Mouse (Mus musculus) ES-Bruce4 (cell line): ENCODE results near the gene Camkk1. TPM values are rescaled to one million over a fixed set of nuclear protein-coding genes. Genes with fewer than 3 reads are reported as not detected.
A peak's percentile ranks its signal among the peaks of the same experiment; 100 is the strongest.

Experiments used
- H3K27ac ChIP-seq: 2 replicates; pipeline ENCODE4 v1.5.1; 2012; ENCODE audit warnings: low read length, inconsistent platforms; ENCODE audit not compliant: insufficient read depth
- H3K27me3 ChIP-seq: 2 replicates; pipeline ENCODE4 v1.6.1; 2012; ENCODE audit warnings: mild to moderate bottlenecking, low read length, inconsistent platforms; ENCODE audit not compliant: control insufficient read depth, poor library complexity, insufficient read depth, severe bottlenecking
- H3K36me3 ChIP-seq: 2 replicates; pipeline ENCODE4 v1.6.1; 2012; ENCODE audit warnings: inconsistent platforms, mild to moderate bottlenecking, low read length, moderate library complexity; ENCODE audit not compliant: control insufficient read depth, poor library complexity, insufficient read depth, severe bottlenecking
- H3K4me1 ChIP-seq: one replicate; pipeline ENCODE4 v1.8.1; 2011; ENCODE audit warnings: low read length; ENCODE audit not compliant: control insufficient read depth, insufficient read depth
- H3K4me3 ChIP-seq: 2 replicates; pipeline ENCODE4 v1.5.1; 2011; ENCODE audit warnings: low read depth, mild to moderate bottlenecking, low read length
- H3K9ac ChIP-seq: 2 replicates; pipeline ENCODE4 v1.6.1; 2012; ENCODE audit warnings: low read depth, mild to moderate bottlenecking, inconsistent platforms; ENCODE audit not compliant: poor library complexity, severe bottlenecking
- H3K9me3 ChIP-seq: replicated peaks from 2 replicates; pipeline ENCODE4 v1.6.1; 2012; ENCODE audit warnings: mild to moderate bottlenecking, low read length, inconsistent platforms; ENCODE audit not compliant: control insufficient read depth, poor library complexity, insufficient read depth, severe bottlenecking
- CTCF ChIP-seq: IDR thresholded peaks from one replicate; pipeline ENCODE4 v1.8.1; 2011; ENCODE audit warnings: low read depth, low read length
- EP300 ChIP-seq: IDR thresholded peaks from 2 replicates; pipeline ENCODE4 v1.6.1; 2011; ENCODE audit warnings: low read depth, low read length; ENCODE audit not compliant: insufficient read depth
- POLR2A ChIP-seq: IDR thresholded peaks from one replicate; pipeline ENCODE4 v1.8.1; 2011; ENCODE audit warnings: low read length; ENCODE audit not compliant: insufficient read depth
- polyA plus RNA-seq: library from polyadenylated mRNA; stranded (reverse); fragments of >200 nt; gene quantifications from 2 replicates; pipeline ENCODE4 v1.2.4, GENCODE M21; 2011; ENCODE audit warnings: low read depth; ENCODE audit not compliant: missing spikeins, insufficient read depth, insufficient read length

The Camkk1 gene
- polyA plus RNA-seq, 1 experiment: 3.0 TPM

GRCm38 (mm10) chr11:73030821-73031498, 12.2 kb downstream of the Camkk1 start:
- no peaks in the 10 kb centered on the region for H3K9me3 ChIP-seq
- H3K27me3 ChIP-seq: no peaks in the 10 kb centered on the region
- no peak overlapping the region for H3K9ac ChIP-seq
- no peak overlapping the region for H3K27ac ChIP-seq
- H3K36me3 ChIP-seq: no peaks in the 10 kb centered on the region
- no peaks in the 10 kb centered on the region for H3K4me1 ChIP-seq
- no peak for TF ChIP-seq EP300
- no peak for TF ChIP-seq CTCF
- TF ChIP-seq POLR2A: no peak
- peak overlapping the region; percentile 24 for H3K4me3 ChIP-seq

- Histone ChIP-seq H3K4me3 (no peak overlapping the region), H3K27me3 (no peaks in the 10 kb centered on the region), H3K4me1 (no peaks in the 10 kb centered on the region), H3K36me3 (no peaks in the 10 kb centered on the region), H3K9me3 (no peaks in the 10 kb centered on the region), H3K9ac (no peak overlapping the region), H3K27ac (no peak overlapping the region)
- TF ChIP-seq POLR2A: no peak
- TF ChIP-seq CTCF: no peak
- no peak for TF ChIP-seq EP300
These were observed 12.7 kb downstream of the Camkk1 start for GRCm38 (mm10) chr11:73031536-73031935.

DNA sequence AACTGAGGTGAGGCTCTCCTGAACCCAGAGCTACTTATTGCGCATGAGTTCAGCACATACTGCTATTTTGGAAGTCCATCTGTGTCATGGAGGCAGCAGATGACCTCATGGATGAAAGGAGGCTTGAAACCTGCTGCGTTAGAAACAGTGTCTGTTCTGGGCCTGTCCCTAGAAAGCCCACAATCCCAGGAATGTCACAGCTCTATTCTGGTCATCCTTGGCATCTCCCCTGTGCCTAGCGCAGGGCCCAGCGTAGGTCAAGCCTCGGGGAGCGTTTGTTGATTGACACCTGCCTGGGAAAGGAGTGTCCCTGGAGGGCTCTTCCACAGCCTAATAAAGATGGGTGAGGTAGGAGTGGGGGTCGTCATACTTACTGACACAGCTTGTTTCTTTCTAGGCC, 17.3 kb downstream of the Camkk1 start:
- no peaks in the 10 kb centered on the region for H3K36me3 ChIP-seq
- no peak for TF ChIP-seq POLR2A
- no peak for TF ChIP-seq EP300
- no peak for TF ChIP-seq CTCF
- H3K27me3 ChIP-seq: no peaks in the 10 kb centered on the region
- H3K4me3 ChIP-seq: no peak overlapping the region
- H3K4me1 ChIP-seq: no peaks in the 10 kb centered on the region
- no peak overlapping the region for H3K9ac ChIP-seq
- H3K27ac ChIP-seq: no peak overlapping the region
- H3K9me3 ChIP-seq: no peaks in the 10 kb centered on the region

DNA sequence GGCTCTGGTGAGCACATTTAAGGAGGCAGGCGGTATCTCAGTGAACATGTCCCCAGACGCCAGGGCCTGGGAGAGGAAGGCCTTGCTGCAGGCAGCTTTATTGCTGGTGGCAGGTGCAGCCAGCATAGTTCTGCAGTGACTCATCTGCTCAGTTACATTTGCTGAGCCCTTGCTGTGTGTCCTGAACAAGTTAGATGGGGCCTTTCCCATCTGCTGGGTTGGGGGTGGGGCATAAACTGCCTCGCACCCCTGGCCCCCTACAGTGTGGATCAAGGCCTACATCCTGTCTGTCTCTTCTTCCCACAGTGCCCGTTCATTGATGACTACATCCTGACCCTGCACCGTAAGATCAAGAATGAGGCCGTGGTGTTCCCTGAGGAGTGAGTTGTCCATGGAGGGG, 18.1 kb downstream of the Camkk1 start:
- Histone ChIP-seq H3K4me1 (no peaks in the 10 kb centered on the region), H3K9ac (no peak overlapping the region), H3K27me3 (no peaks in the 10 kb centered on the region), H3K4me3 (no peak overlapping the region), H3K36me3 (no peaks in the 10 kb centered on the region), H3K27ac (no peak overlapping the region), H3K9me3 (no peaks in the 10 kb centered on the region)
- TF ChIP-seq POLR2A (no peak), EP300 (peak; percentile 19; the same call in 1 of the 2 replicates), CTCF (no peak)

GRCm38 (mm10) chr11:73037691-73038090, 18.9 kb downstream of the Camkk1 start:
- no peaks in the 10 kb centered on the region for H3K36me3 ChIP-seq
- H3K4me3 ChIP-seq: no peak overlapping the region
- no peak overlapping the region for H3K27ac ChIP-seq
- no peaks in the 10 kb centered on the region for H3K27me3 ChIP-seq
- TF ChIP-seq CTCF (no peak), EP300 (no peak), POLR2A (no peak)
- H3K9ac ChIP-seq: no peak overlapping the region
- H3K4me1 ChIP-seq: no peaks in the 10 kb centered on the region
- no peaks in the 10 kb centered on the region for H3K9me3 ChIP-seq

- Histone ChIP-seq H3K27ac (no peak overlapping the region), H3K9ac (no peak overlapping the region)
- TF ChIP-seq CTCF (peak; percentile 57), POLR2A (no peak), EP300 (no peak)
These were observed 20.4 kb downstream of the Camkk1 start for GRCm38 (mm10) chr11:73039102-73039799.

More at GRCm38 (mm10) chr11:73039102-73039799, 20.4 kb downstream of the Camkk1 start:
- no peaks in the 10 kb centered on the region for H3K4me1 ChIP-seq
- H3K27me3 ChIP-seq: no peaks in the 10 kb centered on the region
- H3K36me3 ChIP-seq: no peaks in the 10 kb centered on the region
- no peak overlapping the region for H3K4me3 ChIP-seq
- H3K9me3 ChIP-seq: no peaks in the 10 kb centered on the region
